Mouse (Mus musculus) liver, postnatal 0 days (tissue): ENCODE measurements around the gene Arl4a.

Experiments used
- CTCF ChIP-seq: sonication (generic); IDR thresholded peaks from 2 replicates; pipeline ENCODE4 v1.5.1; 2016; ENCODE audit warnings: antibody characterized with exemption, low read depth
- EP300 ChIP-seq: IDR thresholded peaks from 2 replicates; pipeline ENCODE4 v1.6.1; 2016; ENCODE audit warnings: antibody characterized with exemption, low read depth, mild to moderate bottlenecking

GRCm38 (mm10) chr12:40037876-40038463 lies at the start of gene Arl4a:
- TF ChIP-seq EP300 (no peak), CTCF (peak; percentile 1; the same call in 1 of the 2 replicates)
